Mouse (Mus musculus) granulocyte monocyte progenitor cell, adult 5-6 weeks (primary cell): ENCODE measurements around the gene Uba5. TPM values are rescaled to one million over a fixed set of nuclear protein-coding genes. Genes with fewer than 3 reads are reported as not detected.
A peak's percentile ranks its signal among the peaks of the same experiment; 100 is the strongest.

Experiments
- ATAC-seq: replicated peaks from 2 replicates; pipeline ENCODE4 v1.8.0; 2016; ENCODE audit warnings: mild to moderate bottlenecking, moderate TSS enrichment, inconsistent platforms; ENCODE audit not compliant: poor library complexity, severe bottlenecking
- total RNA-seq, 2 experiments: library from RNA; stranded (forward) in 1 of 2; stranded (reverse) in 1 of 2; fragments of 200-712, 200-1000 nt in 1 of 2; fragments of >200 nt in 1 of 2; fragmentation: Nextera tagmentation in 1 of 2; gene quantifications; 2 replicates each; pipeline ENCODE4 v1.2.3; 2014 to 2017

The Uba5 gene
- total RNA-seq (2014; fragmentation: Nextera tagmentation) (49.3 and 57.4 TPM in 2 replicates), total RNA-seq (2017) (52.5 and 54.0 TPM in 2 replicates)

- ATAC-seq: peak; percentile 80
These were observed at the start of gene Uba5 for GRCm38 (mm10) chr9:104062430-104063243. TSS of gene Uba5 (minus strand) at chr9:104063134.

- ATAC-seq: no peak
These were observed 46.2 kb upstream of the Uba5 start for GRCm38 (mm10) chr9:104109151-104109550.

GRCm38 (mm10) chr9:104108571-104109143, 45.7 kb upstream of the Uba5 start:
- ATAC-seq: no peak

GRCm38 (mm10) chr9:104107482-104107881, 44.5 kb upstream of the Uba5 start:
- no peak for ATAC-seq

GRCm38 (mm10) chr9:104106930-104107329, 44.0 kb upstream of the Uba5 start:
- ATAC-seq: no peak

GRCm38 (mm10) chr9:104104986-104105385, 42.1 kb upstream of the Uba5 start:
- no peak for ATAC-seq

- ATAC-seq: no peak
These were observed 40.0 kb upstream of the Uba5 start for GRCm38 (mm10) chr9:104102901-104103300.

GRCm38 (mm10) chr9:104102301-104102700, 39.4 kb upstream of the Uba5 start:
- ATAC-seq: no peak

- ATAC-seq: no peak
These were observed 38.5 kb upstream of the Uba5 start for GRCm38 (mm10) chr9:104101458-104101857.

- no peak for ATAC-seq
These were observed 37.9 kb upstream of the Uba5 start for GRCm38 (mm10) chr9:104100822-104101221.

GRCm38 (mm10) chr9:104099060-104099459, 36.1 kb upstream of the Uba5 start:
- no peak for ATAC-seq

GRCm38 (mm10) chr9:104098256-104098655, 35.3 kb upstream of the Uba5 start:
- ATAC-seq: peak; percentile 97

GRCm38 (mm10) chr9:104092945-104093344, 30.0 kb upstream of the Uba5 start:
- no peak for ATAC-seq

GRCm38 (mm10) chr9:104088555-104088954, 25.6 kb upstream of the Uba5 start:
- no peak for ATAC-seq

- ATAC-seq: no peak
These were observed 22.9 kb upstream of the Uba5 start for GRCm38 (mm10) chr9:104085730-104086429.

- ATAC-seq: no peak
These were observed 17.1 kb upstream of the Uba5 start for GRCm38 (mm10) chr9:104080038-104080437.

GRCm38 (mm10) chr9:104079379-104079778, 16.4 kb upstream of the Uba5 start:
- ATAC-seq: peak; percentile 94

- no peak for ATAC-seq
These were observed 15.8 kb upstream of the Uba5 start for GRCm38 (mm10) chr9:104078780-104079179.

GRCm38 (mm10) chr9:104075808-104076207, 12.9 kb upstream of the Uba5 start:
- ATAC-seq: peak; percentile 72

- ATAC-seq: no peak
These were observed 8.1 kb upstream of the Uba5 start for GRCm38 (mm10) chr9:104070863-104071604.
